Mouse (Mus musculus): ENCODE measurements around the gene Lbr. TPM values are rescaled to one million over a fixed set of nuclear protein-coding genes. Genes with fewer than 3 reads are reported as not detected.
"Not testable (repeated sequence)": the region's sequence is repeated elsewhere in the genome, so short reads cannot be mapped to it uniquely, and the experiment has no call there.

Gene Lbr
- total RNA-seq, 2 experiments from 2014 or later = 415 to 500 TPM

DNA sequence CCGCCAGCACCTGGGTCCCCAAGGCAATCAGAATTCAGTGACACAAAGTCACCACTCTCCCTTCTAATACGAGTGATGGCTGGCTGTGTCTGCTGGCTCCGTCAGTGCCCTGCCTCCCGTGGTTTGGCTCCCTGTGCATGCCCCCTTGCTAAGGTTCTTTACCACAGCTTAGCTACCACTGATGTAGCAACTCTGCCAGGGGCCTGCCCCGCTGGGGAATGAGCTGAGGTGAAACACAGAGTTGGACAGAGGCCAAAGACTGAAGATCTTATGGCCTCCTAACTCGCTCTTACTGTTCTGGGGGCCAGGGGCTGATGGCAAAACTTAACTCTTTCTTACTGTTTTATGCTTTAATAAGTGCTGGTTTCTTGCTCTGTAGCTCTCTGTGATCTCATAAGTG is 52.9 kb downstream of the Lbr start:
- ATAC-seq (ENCODE audit: poor library complexity, severe bottlenecking) = no peak

DNA sequence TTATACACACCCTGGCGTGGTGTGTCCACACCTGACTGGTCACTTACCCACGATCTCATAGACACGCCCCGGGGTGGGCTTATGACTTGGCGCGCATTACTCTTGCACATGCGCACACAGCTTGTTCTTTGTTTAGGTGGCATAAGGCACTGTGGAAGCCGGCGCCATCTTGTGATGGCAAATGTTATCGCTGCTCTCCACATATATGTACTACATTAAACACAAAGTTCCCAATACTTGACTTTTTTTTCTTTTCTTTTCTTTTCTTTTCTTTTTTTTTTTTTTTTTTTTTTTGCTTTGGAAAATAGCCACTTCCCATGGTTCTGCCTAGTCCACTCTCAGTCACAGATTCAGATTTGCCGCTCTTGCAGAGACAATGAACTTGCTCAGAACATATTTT is 60.2 kb downstream of the Lbr start:
- ATAC-seq (ENCODE audit: poor library complexity, severe bottlenecking) = not testable (repeated sequence)

DNA sequence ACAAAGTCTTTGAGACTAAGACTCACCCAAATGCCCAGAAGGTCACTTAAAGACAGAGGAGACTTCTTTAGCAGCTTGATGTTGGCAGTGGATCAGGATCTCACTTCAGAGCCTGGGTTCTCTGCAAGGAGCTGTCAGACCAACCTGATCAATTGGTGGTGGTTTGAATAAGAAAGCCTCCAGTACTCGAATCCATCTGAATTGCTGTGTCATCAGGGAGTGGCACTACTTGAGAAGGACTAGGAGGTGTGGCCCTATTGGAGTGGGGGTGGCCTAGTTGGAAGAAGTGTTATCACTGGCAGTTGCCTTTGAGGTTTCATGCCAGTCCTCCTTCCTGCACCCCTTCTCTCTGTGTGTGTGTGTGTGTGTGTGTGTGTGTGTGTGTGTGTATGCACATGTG is 66.3 kb downstream of the Lbr start:
- ATAC-seq (ENCODE audit: poor library complexity, severe bottlenecking) = no peak

DNA sequence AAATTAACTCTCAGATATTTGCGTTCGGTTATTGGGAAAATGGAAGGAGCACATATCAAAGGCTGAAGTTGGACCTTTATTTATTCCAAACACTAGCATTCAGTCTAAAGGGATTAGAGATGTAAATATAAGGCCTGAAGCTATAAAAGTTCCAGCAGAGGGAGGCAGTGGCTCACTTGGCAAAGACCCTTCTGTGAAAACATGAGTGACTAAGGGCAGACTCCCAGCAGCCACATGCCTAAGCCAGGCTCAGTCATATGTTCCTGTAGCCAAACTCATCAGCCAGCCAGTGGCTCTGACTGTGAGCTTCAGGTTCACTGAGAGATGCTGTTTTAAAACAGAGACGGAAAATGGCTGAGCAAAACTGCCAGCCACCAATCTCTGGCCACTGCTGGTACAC is 71.0 kb downstream of the Lbr start:
- ATAC-seq (ENCODE audit: poor library complexity, severe bottlenecking) = no peak

GRCm38 (mm10) chr1:181769392-181769791 is 73.5 kb downstream of the Lbr start:
- no peak for ATAC-seq (ENCODE audit: poor library complexity, severe bottlenecking)

Other genes with a start within 250 kb of the Lbr start
- gene Enah, start 176.9 kb upstream of the Lbr start, total RNA-seq (2015) = 0.68 and 1.9 TPM in 2 replicates
- gene Enah, start 176.9 kb upstream of the Lbr start, total RNA-seq (2017) = 0.57 and 1.3 TPM in 2 replicates